Mouse (Mus musculus): ENCODE results near the gene Zbtb48. TPM values are rescaled to one million over a fixed set of nuclear protein-coding genes. Genes with fewer than 3 reads are reported as not detected.

Gene Zbtb48
- total and polyA plus RNA-seq, 2 experiments from 2014 or later: 9.0 to 11.3 TPM

DNA sequence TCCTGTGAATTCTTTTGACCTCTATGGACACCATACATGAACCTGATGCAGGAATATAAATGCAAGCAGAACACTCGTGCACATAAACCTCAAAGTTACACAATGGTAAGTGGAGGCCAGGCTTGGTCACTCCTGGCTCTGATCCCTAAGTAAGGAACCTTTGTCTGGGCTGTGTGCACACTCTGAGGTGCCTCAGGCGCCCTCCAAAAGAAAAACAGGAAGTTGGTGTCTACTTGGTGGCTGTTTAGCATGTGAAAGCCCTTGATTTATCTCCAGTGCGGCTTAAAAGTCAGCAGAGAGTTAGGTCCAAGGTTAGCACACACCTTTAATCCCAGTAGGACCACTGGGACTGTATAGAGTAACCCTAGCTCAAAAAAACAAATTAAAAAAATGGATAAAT is 28.0 kb downstream of the Zbtb48 start:
- TF ChIP-seq EP300 (IDR thresholded peaks at IDR 0.05; ENCODE audit: low read depth) (no peak), CTCF (IDR thresholded peaks at IDR 0.05; ENCODE audit: low read depth) (no peak)
- no peaks in the 10 kb centered on the region for H3K9me3 ChIP-seq (replicated peaks; ENCODE audit: control insufficient read depth, low read length)
- no peak for DNase-seq (ENCODE audit: low spot score)
- H3K4me3 ChIP-seq (ENCODE audit: low read depth, low read length): no peak overlapping the region
- H3K27ac ChIP-seq (ENCODE audit: low read depth): no peak overlapping the region
- no peak overlapping the region for H3K9ac ChIP-seq (replicated peaks; ENCODE audit: low read depth, low read length)
- H3K4me1 ChIP-seq (ENCODE audit: control insufficient read depth, insufficient read depth): peaks cover 5% of the 10 kb centered on the region
- no peak for ATAC-seq (ENCODE audit: insufficient read depth, low read depth)
- no peaks in the 10 kb centered on the region for H3K36me3 ChIP-seq (replicated peaks; ENCODE audit: control insufficient read depth, insufficient read depth, low read length)
- H3K27me3 ChIP-seq (ENCODE audit: control insufficient read depth, insufficient read depth, low read length): no peaks in the 10 kb centered on the region
- H3K4me2 ChIP-seq (ENCODE audit: low read depth, low read length): no peak overlapping the region
- 57% methylated on average over 3 of the region's 3 CpGs for WGBS

DNA sequence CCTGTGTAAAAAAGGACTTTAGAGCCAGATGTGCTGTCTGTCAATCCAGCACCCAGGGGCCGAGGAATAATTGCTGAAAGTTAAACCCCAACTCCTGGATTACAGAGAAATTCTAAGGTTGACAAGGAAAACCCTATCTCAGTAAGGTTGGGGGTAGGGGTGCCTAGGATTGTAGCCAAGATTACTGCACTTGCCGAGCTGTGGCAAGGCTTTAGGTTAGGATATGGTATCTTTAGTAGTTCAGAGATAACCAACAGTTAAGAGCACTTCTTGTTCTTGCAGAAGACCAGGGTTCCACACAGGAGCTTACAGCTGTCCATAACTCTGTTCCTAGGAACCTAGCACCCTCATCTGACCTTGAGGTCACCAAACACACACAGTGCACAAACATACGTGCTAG is 29.8 kb downstream of the Zbtb48 start:
- no peaks in the 10 kb centered on the region for H3K36me3 ChIP-seq (replicated peaks; ENCODE audit: control insufficient read depth, insufficient read depth, low read length)
- no peaks in the 10 kb centered on the region for H3K9me3 ChIP-seq (replicated peaks; ENCODE audit: control insufficient read depth, low read length)
- peak overlapping the region; percentile 99 for H3K4me2 ChIP-seq (ENCODE audit: low read depth, low read length)
- 61% methylated on average over 3 of the region's 3 CpGs for WGBS
- ATAC-seq (ENCODE audit: insufficient read depth, low read depth) (no peak), DNase-seq (ENCODE audit: low spot score) (no peak)
- TF ChIP-seq EP300 (IDR thresholded peaks at IDR 0.05; ENCODE audit: low read depth): no peak
- no peak for TF ChIP-seq CTCF (IDR thresholded peaks at IDR 0.05; ENCODE audit: low read depth)
- no peaks in the 10 kb centered on the region for H3K27me3 ChIP-seq (ENCODE audit: control insufficient read depth, insufficient read depth, low read length)
- no peak overlapping the region for H3K9ac ChIP-seq (replicated peaks; ENCODE audit: low read depth, low read length)
- H3K27ac ChIP-seq (ENCODE audit: low read depth): no peak overlapping the region
- peaks cover 12% of the 10 kb centered on the region for H3K4me1 ChIP-seq (ENCODE audit: control insufficient read depth, insufficient read depth)
- no peak overlapping the region for H3K4me3 ChIP-seq (ENCODE audit: low read depth, low read length)

DNA sequence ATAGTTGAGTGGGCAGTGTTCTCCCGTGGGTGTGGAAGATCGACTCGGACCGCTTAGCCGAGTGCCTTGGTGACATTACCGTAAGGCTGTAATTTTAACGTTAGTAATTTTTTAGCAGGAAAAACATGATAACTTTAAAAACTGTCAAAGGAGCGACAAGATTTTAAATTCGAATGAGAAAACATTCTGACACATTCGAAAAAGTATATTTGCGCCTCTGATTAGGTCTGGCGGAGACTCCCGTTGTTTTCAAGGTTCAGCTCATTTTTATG is 30.6 kb downstream of the Zbtb48 start:
- H3K36me3 ChIP-seq (replicated peaks; ENCODE audit: control insufficient read depth, insufficient read depth, low read length): peaks cover 5% of the 10 kb centered on the region
- H3K9ac ChIP-seq (replicated peaks; ENCODE audit: low read depth, low read length): peak overlapping the region; percentile 94
- H3K27me3 ChIP-seq (ENCODE audit: control insufficient read depth, insufficient read depth, low read length): no peaks in the 10 kb centered on the region
- peak overlapping the region; percentile 97 for H3K27ac ChIP-seq (ENCODE audit: low read depth)
- H3K9me3 ChIP-seq (replicated peaks; ENCODE audit: control insufficient read depth, low read length): no peaks in the 10 kb centered on the region
- peak overlapping the region; percentile 99 for H3K4me3 ChIP-seq (ENCODE audit: low read depth, low read length)
- H3K4me2 ChIP-seq (ENCODE audit: low read depth, low read length): peak overlapping the region; percentile 99
- DNase-seq (ENCODE audit: low spot score): no peak
- peaks cover 12% of the 10 kb centered on the region for H3K4me1 ChIP-seq (ENCODE audit: control insufficient read depth, insufficient read depth)
- TF ChIP-seq CTCF (IDR thresholded peaks at IDR 0.05; ENCODE audit: low read depth): no peak
- no peak for TF ChIP-seq EP300 (IDR thresholded peaks at IDR 0.05; ENCODE audit: low read depth)
- ATAC-seq (ENCODE audit: insufficient read depth, low read depth): no peak
- 2% methylated on average over 13 of the region's 13 CpGs for WGBS

DNA sequence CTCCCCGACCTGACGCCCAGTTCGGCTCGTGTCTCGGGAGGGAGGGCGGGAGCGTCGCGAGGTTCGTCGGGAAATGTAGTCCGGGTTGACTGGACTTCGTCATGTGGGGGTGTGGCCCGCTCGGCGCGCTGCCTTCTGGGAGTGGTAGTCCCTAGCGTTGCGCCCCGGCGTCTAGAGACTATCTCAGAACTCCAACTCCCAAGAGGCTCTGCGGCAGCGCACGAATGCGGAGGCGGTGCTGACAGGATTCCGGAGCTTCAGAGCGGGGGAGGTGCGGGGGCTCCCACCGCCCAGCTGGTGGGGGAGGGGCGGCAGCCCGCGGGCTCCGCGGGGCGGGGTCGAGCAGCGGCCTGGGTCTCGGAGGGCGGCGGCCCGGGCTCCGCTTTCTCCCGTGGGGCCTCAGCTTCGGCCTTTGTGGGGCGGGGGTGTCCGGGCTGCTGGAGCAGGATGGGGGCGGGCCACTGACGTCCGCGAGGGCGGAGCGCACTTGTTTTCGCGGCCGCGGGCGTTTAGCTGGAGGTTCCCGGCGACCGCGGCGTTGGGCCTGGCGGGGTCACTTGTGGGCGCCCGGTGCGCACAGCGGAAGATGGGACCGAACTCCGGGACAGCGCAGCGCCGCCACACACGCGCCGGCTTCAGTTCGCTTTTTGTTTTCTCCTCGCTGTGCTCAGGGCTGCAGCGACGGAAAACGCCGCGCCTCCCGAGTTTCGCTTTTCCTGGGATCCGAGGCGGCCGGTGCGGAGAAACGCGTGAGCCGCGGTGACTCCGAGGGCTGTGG is 31.1 kb downstream of the Zbtb48 start, which contains the start of gene Phf13:
Gene Phf13, minus strand, starts transcription at position 86 of the 778 bp plus-strand sequence.
- Histone ChIP-seq H3K9ac (replicated peaks; ENCODE audit: low read depth, low read length) (peak within 1 kb of the TSS; percentile 94), H3K27ac (ENCODE audit: low read depth) (peak within 1 kb of the TSS; percentile 97), H3K4me2 (ENCODE audit: low read depth, low read length) (peak within 1 kb of the TSS; percentile 99)

DNA sequence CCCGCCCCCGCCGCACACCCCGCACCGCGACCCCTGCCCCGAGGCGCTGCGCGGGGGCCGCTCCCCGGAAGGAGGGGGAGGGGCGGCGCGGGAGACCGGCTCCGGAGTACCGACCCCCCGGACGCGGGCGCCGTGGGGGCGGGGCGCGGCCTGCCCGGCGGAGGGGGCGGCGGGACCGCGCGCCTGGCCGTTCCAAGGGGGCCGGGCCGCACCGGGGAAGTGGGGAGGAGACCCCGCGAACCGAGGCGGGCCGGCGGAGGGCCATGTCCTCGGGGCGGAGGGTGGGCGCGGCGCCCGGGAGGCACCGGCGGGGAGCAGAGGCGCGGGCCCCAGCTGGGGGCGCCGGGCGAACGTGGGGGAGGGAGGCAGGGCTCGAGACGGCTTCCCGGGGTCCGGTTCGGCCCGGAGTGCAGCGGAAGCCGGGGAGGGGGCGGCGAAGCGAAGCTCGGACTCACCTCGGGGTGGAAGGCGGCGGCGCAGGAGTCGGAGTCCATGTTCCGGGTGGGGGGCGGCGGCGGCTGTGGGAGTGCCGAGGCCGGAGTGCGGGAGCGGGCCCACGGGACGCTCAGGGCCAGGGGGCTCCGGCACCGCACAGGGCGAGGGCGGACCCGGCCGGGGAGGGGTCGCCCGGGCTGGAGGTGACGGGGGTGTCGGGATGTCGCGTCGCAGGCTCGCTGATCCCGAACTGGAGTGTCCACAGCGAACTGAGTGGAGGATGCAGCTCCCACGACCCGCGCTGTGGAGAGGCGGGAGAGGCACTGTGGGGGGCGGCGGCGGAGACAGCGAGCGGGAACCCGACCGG is 31.9 kb downstream of the Zbtb48 start:
- Histone ChIP-seq H3K4me3 (ENCODE audit: low read depth, low read length) (peak overlapping the region; percentile 99), H3K4me1 (ENCODE audit: control insufficient read depth, insufficient read depth) (peaks cover 12% of the 10 kb centered on the region), H3K27ac (ENCODE audit: low read depth) (peak overlapping the region; percentile 89), H3K27me3 (ENCODE audit: control insufficient read depth, insufficient read depth, low read length) (no peaks in the 10 kb centered on the region), H3K9me3 (replicated peaks; ENCODE audit: control insufficient read depth, low read length) (no peaks in the 10 kb centered on the region), H3K36me3 (replicated peaks; ENCODE audit: control insufficient read depth, insufficient read depth, low read length) (peaks cover 18% of the 10 kb centered on the region), H3K9ac (replicated peaks; ENCODE audit: low read depth, low read length) (peak overlapping the region; percentile 94), H3K4me2 (ENCODE audit: low read depth, low read length) (peak overlapping the region; percentile 99)
- 0% methylated on average over 45 of the region's 111 CpGs for WGBS
- ATAC-seq (ENCODE audit: insufficient read depth, low read depth): peak; percentile 12
- DNase-seq (ENCODE audit: low spot score): no peak
- no peak for TF ChIP-seq CTCF (IDR thresholded peaks at IDR 0.05; ENCODE audit: low read depth)
- TF ChIP-seq EP300 (IDR thresholded peaks at IDR 0.05; ENCODE audit: low read depth): no peak

More for the DNA sequence above, 31.1 kb downstream of the Zbtb48 start, which contains the start of gene Phf13:
- H3K4me3 ChIP-seq (ENCODE audit: low read depth, low read length): peak within 1 kb of the TSS; percentile 99
- H3K4me1 ChIP-seq (ENCODE audit: control insufficient read depth, insufficient read depth): peaks cover 12% of the 10 kb centered on the region
- DNase-seq (ENCODE audit: low spot score) (peak; percentile 99), ATAC-seq (ENCODE audit: insufficient read depth, low read depth) (peak; percentile 94)
- no peak for TF ChIP-seq CTCF (IDR thresholded peaks at IDR 0.05; ENCODE audit: low read depth)
- TF ChIP-seq EP300 (IDR thresholded peaks at IDR 0.05; ENCODE audit: low read depth): peak; percentile 76
- under 1% methylated on average over 86 of the region's 94 CpGs for WGBS
- H3K36me3 ChIP-seq (replicated peaks; ENCODE audit: control insufficient read depth, insufficient read depth, low read length): peaks cover 10% of the 10 kb centered on the region
- no peaks in the 10 kb centered on the region for H3K27me3 ChIP-seq (ENCODE audit: control insufficient read depth, insufficient read depth, low read length)
- H3K9me3 ChIP-seq (replicated peaks; ENCODE audit: control insufficient read depth, low read length): no peaks in the 10 kb centered on the region
